Mouse (Mus musculus): ENCODE data around the gene Asic2.

DNA sequence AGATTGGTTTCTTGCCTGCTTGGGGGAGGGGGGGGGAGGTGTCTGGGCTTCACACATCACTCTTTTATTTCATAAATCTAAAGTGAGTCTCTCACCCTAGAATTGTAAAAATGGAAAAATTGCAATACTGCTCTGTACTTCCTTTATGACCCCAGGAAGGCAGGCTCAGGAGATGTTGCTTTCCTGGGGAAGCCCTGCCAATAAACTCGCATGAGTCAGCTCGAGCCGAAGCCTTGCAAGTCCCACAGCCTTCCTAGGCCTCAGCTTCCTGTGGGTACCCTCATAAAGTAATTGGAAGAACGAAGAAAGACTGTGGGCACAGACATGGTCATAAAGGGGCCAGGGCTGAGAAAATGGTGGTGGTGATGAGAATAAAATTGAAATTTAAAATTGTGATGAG lies 607.2 kb downstream of the Asic2 start:
- TF ChIP-seq EP300 (IDR thresholded peaks at IDR 0.05; ENCODE audit: low read depth in 1 of 2, low read length in 2 of 2) (no peak), TCF12 (IDR thresholded peaks at IDR 0.05; ENCODE audit: low read depth, low read length) (no peak), POLR2AphosphoS5 (IDR thresholded peaks at IDR 0.05; ENCODE audit: borderline replicate concordance, low read depth, low read length) (no peak), POLR2A (IDR thresholded peaks at IDR 0.05; ENCODE audit: control insufficient read depth in 1 of 2, insufficient read depth in 1 of 2, low read depth in 1 of 2, low read length in 2 of 2, poor library complexity in 1 of 2) (no peak), GATA1 (IDR thresholded peaks at IDR 0.05; ENCODE audit: low read depth, low read length) (no peak), POLR2AphosphoS2 (IDR thresholded peaks at IDR 0.05; ENCODE audit: low read length) (no peak), CTCF (IDR thresholded peaks at IDR 0.05 in 2 of 3, conservative IDR thresholded peaks at IDR 0.05 in 1 of 3; ENCODE audit: control insufficient read depth in 1 of 3, insufficient read depth in 1 of 3, low read depth in 2 of 3, low read length in 3 of 3, poor library complexity in 1 of 3, severe bottlenecking in 1 of 3) (no peak), NELFE (IDR thresholded peaks at IDR 0.05; ENCODE audit: low read depth, low read length) (no peak), MAZ (IDR thresholded peaks at IDR 0.05; ENCODE audit: low read depth, low read length) (no peak), RCOR1 (IDR thresholded peaks at IDR 0.05; ENCODE audit: low read depth, low read length) (no peak), MYC (IDR thresholded peaks at IDR 0.05; ENCODE audit: low read depth, low read length) (no peak), TBP (IDR thresholded peaks at IDR 0.05; ENCODE audit: low read depth, low read length) (no peak), MAX (IDR thresholded peaks at IDR 0.05; ENCODE audit: low read length) (no peak), RAD21 (IDR thresholded peaks at IDR 0.05; ENCODE audit: low read depth, low read length) (no peak)
